Mouse (Mus musculus): Measurements from ENCODE around the gene Cacna1c. TPM values are rescaled to one million over a fixed set of nuclear protein-coding genes. Genes with fewer than 3 reads are reported as not detected.

Cacna1c gene
- polyA plus RNA-seq, 2 experiments = 8.9 to 29.0 TPM

GRCm38 (mm10) chr6:119077231-119077630, 119.0 kb downstream of the Cacna1c start:
- Histone ChIP-seq H3K36me3 (ENCODE audit: control insufficient read depth, insufficient read depth, low read length) (no peaks in the 10 kb centered on the region), H3K27ac (replicated peaks; ENCODE audit: low read depth, low read length) (no peak overlapping the region), H3K4me1 (ENCODE audit: control insufficient read depth, insufficient read depth, low read length) (no peaks in the 10 kb centered on the region), H3K4me3 (replicated peaks; ENCODE audit: low read length) (no peak overlapping the region), H3K4me2 (replicated peaks; ENCODE audit: low read depth, low read length, severe bottlenecking) (no peak overlapping the region), H3K27me3 (ENCODE audit: control insufficient read depth, insufficient read depth, low read length) (no peaks in the 10 kb centered on the region), H3K9ac (ENCODE audit: low read depth, low read length, severe bottlenecking) (no peak overlapping the region), H3K9me3 (ENCODE audit: control insufficient read depth, low read length) (no peaks in the 10 kb centered on the region)
- TF ChIP-seq POLR2A (IDR thresholded peaks at IDR 0.05; ENCODE audit: borderline replicate concordance, extremely low read depth, insufficient read depth, insufficient read length) = no peak
- ATAC-seq (ENCODE audit: low FRiP score, low read depth) = no peak
- no peak for DNase-seq (ENCODE audit: low spot score)
- WGBS = 90% methylated on average over 6 of the region's 6 CpGs

GRCm38 (mm10) chr6:119073419-119074071, 122.7 kb downstream of the Cacna1c start:
- DNase-seq (ENCODE audit: low spot score) (no peak), ATAC-seq (ENCODE audit: low FRiP score, low read depth) (no peak)
- H3K27me3 ChIP-seq (ENCODE audit: control insufficient read depth, insufficient read depth, low read length) = no peaks in the 10 kb centered on the region
- no peaks in the 10 kb centered on the region for H3K9me3 ChIP-seq (ENCODE audit: control insufficient read depth, low read length)
- no peak overlapping the region for H3K4me3 ChIP-seq (replicated peaks; ENCODE audit: low read length)
- no peaks in the 10 kb centered on the region for H3K36me3 ChIP-seq (ENCODE audit: control insufficient read depth, insufficient read depth, low read length)
- TF ChIP-seq POLR2A (IDR thresholded peaks at IDR 0.05; ENCODE audit: borderline replicate concordance, extremely low read depth, insufficient read depth, insufficient read length) = no peak
- H3K4me2 ChIP-seq (replicated peaks; ENCODE audit: low read depth, low read length, severe bottlenecking) = no peak overlapping the region
- H3K9ac ChIP-seq (ENCODE audit: low read depth, low read length, severe bottlenecking) = no peak overlapping the region
- no peak overlapping the region for H3K27ac ChIP-seq (replicated peaks; ENCODE audit: low read depth, low read length)
- H3K4me1 ChIP-seq (ENCODE audit: control insufficient read depth, insufficient read depth, low read length) = no peaks in the 10 kb centered on the region
- 89% methylated on average over 14 of the region's 14 CpGs for WGBS

- Histone ChIP-seq H3K9me3 (ENCODE audit: control insufficient read depth, low read length) (no peaks in the 10 kb centered on the region), H3K9ac (ENCODE audit: low read depth, low read length, severe bottlenecking) (no peak overlapping the region), H3K4me2 (replicated peaks; ENCODE audit: low read depth, low read length, severe bottlenecking) (no peak overlapping the region), H3K4me1 (ENCODE audit: control insufficient read depth, insufficient read depth, low read length) (no peaks in the 10 kb centered on the region), H3K4me3 (replicated peaks; ENCODE audit: low read length) (no peak overlapping the region), H3K27me3 (ENCODE audit: control insufficient read depth, insufficient read depth, low read length) (no peaks in the 10 kb centered on the region), H3K27ac (replicated peaks; ENCODE audit: low read depth, low read length) (no peak overlapping the region), H3K36me3 (ENCODE audit: control insufficient read depth, insufficient read depth, low read length) (no peaks in the 10 kb centered on the region)
- 65% methylated on average over 7 of the region's 7 CpGs for WGBS
- TF ChIP-seq POLR2A (IDR thresholded peaks at IDR 0.05; ENCODE audit: borderline replicate concordance, extremely low read depth, insufficient read depth, insufficient read length) = no peak
- no peak for ATAC-seq (ENCODE audit: low FRiP score, low read depth)
- no peak for DNase-seq (ENCODE audit: low spot score)
Observed at GRCm38 (mm10) chr6:119072772-119073171, 123.4 kb downstream of the Cacna1c start.

GRCm38 (mm10) chr6:119070771-119071170, 125.4 kb downstream of the Cacna1c start:
- no peak overlapping the region for H3K4me3 ChIP-seq (replicated peaks; ENCODE audit: low read length)
- H3K9ac ChIP-seq (ENCODE audit: low read depth, low read length, severe bottlenecking) = no peak overlapping the region
- H3K4me1 ChIP-seq (ENCODE audit: control insufficient read depth, insufficient read depth, low read length) = no peaks in the 10 kb centered on the region
- DNase-seq (ENCODE audit: low spot score) = no peak
- no peaks in the 10 kb centered on the region for H3K9me3 ChIP-seq (ENCODE audit: control insufficient read depth, low read length)
- 75% methylated on average over 4 of the region's 4 CpGs for WGBS
- no peak for TF ChIP-seq POLR2A (IDR thresholded peaks at IDR 0.05; ENCODE audit: borderline replicate concordance, extremely low read depth, insufficient read depth, insufficient read length)
- H3K36me3 ChIP-seq (ENCODE audit: control insufficient read depth, insufficient read depth, low read length) = no peaks in the 10 kb centered on the region
- no peak for ATAC-seq (ENCODE audit: low FRiP score, low read depth)
- H3K27me3 ChIP-seq (ENCODE audit: control insufficient read depth, insufficient read depth, low read length) = no peaks in the 10 kb centered on the region
- H3K27ac ChIP-seq (replicated peaks; ENCODE audit: low read depth, low read length) = no peak overlapping the region
- H3K4me2 ChIP-seq (replicated peaks; ENCODE audit: low read depth, low read length, severe bottlenecking) = no peak overlapping the region

- H3K36me3 ChIP-seq (ENCODE audit: control insufficient read depth, insufficient read depth, low read length) = no peaks in the 10 kb centered on the region
- WGBS = 90% methylated on average over 3 of the region's 3 CpGs
- TF ChIP-seq POLR2A (IDR thresholded peaks at IDR 0.05; ENCODE audit: borderline replicate concordance, extremely low read depth, insufficient read depth, insufficient read length) = no peak
Observed at GRCm38 (mm10) chr6:119070351-119070750, 125.9 kb downstream of the Cacna1c start.

More at GRCm38 (mm10) chr6:119070351-119070750, 125.9 kb downstream of the Cacna1c start:
- no peak overlapping the region for H3K9ac ChIP-seq (ENCODE audit: low read depth, low read length, severe bottlenecking)
- H3K27me3 ChIP-seq (ENCODE audit: control insufficient read depth, insufficient read depth, low read length) = no peaks in the 10 kb centered on the region
- H3K4me3 ChIP-seq (replicated peaks; ENCODE audit: low read length) = no peak overlapping the region
- ATAC-seq (ENCODE audit: low FRiP score, low read depth) = no peak
- no peak overlapping the region for H3K4me2 ChIP-seq (replicated peaks; ENCODE audit: low read depth, low read length, severe bottlenecking)
- H3K27ac ChIP-seq (replicated peaks; ENCODE audit: low read depth, low read length) = no peak overlapping the region
- DNase-seq (ENCODE audit: low spot score) = no peak
- 0 out of 2 replicates have a peak, but pooled peaks cover 3% of the 10 kb centered on the region for H3K4me1 ChIP-seq (ENCODE audit: control insufficient read depth, insufficient read depth, low read length)
- no peaks in the 10 kb centered on the region for H3K9me3 ChIP-seq (ENCODE audit: control insufficient read depth, low read length)

Data from limb, embryonic 14.5 days (tissue).